Mouse (Mus musculus) CH12.LX (cell line): ENCODE measurements around the gene Cftr. TPM values are rescaled to one million over a fixed set of nuclear protein-coding genes. Genes with fewer than 3 reads are reported as not detected.

Source experiments
- DNase-seq: peaks from one replicate; pipeline ENCODE4 v3.0.0-alpha.2; 2013; ENCODE audit errors: extremely low read depth
- H3K27ac ChIP-seq: 2 replicates; pipeline ENCODE4 v1.5.1; 2012; ENCODE audit warnings: low read depth, mild to moderate bottlenecking, control low read depth, moderate library complexity; ENCODE audit not compliant: insufficient read depth
- H3K27me3 ChIP-seq: replicated peaks from 2 replicates; pipeline ENCODE3; 2012; ENCODE audit warnings: inconsistent platforms
- H3K36me3 ChIP-seq, 2 experiments: replicated peaks in 1 of 2; 2 replicates each; pipeline versions ENCODE3 to v1.6.1; 2012; ENCODE audit warnings: inconsistent platforms in 1 of 2, low read length in 1 of 2, mild to moderate bottlenecking in 1 of 2, mixed read lengths in 1 of 2, moderate library complexity in 1 of 2; ENCODE audit not compliant: control insufficient read depth in 1 of 2, insufficient read depth in 1 of 2
- H3K4me1 ChIP-seq, 2 experiments: 2 replicates each; pipeline ENCODE4 v1.6.1; 2012; ENCODE audit warnings: inconsistent platforms in 1 of 2, moderate library complexity in 1 of 2; ENCODE audit not compliant: insufficient read depth in 2 of 2, control insufficient read depth in 1 of 2
- H3K4me2 ChIP-seq: 2 replicates; pipeline ENCODE4 v1.6.1; 2012; ENCODE audit warnings: low read depth, mild to moderate bottlenecking, control low read depth; ENCODE audit not compliant: poor library complexity, insufficient read depth, severe bottlenecking
- H3K4me3 ChIP-seq, 3 experiments: fragments of 150-350 bp in 1 of 3; sonication (generic) in 1 of 3; replicated peaks in 1 of 3; 2 replicates each; pipeline versions ENCODE3 to v1.5.1; 2011 to 2012; ENCODE audit warnings: low read depth in 2 of 3, low read length in 2 of 3, mild to moderate bottlenecking in 2 of 3, moderate library complexity in 2 of 3, control low read depth in 1 of 3, improper control_type of control experiment in 1 of 3, inconsistent platforms in 1 of 3, mixed read lengths in 1 of 3; ENCODE audit not compliant: poor library complexity in 1 of 3
- H3K79me2 ChIP-seq: replicated peaks from 2 replicates; pipeline ENCODE4 v1.6.1; 2012; ENCODE audit warnings: mild to moderate bottlenecking, moderate library complexity; ENCODE audit not compliant: control insufficient read depth, poor library complexity, insufficient read depth, severe bottlenecking; ENCODE audit errors: extremely low read depth
- H3K9ac ChIP-seq: 2 replicates; pipeline ENCODE4 v1.6.1; 2012; ENCODE audit warnings: low read depth, mild to moderate bottlenecking, control low read depth, moderate library complexity; ENCODE audit not compliant: insufficient read depth
- H3K9me3 ChIP-seq: replicated peaks from 2 replicates; pipeline ENCODE3; 2012; ENCODE audit warnings: low read length, inconsistent platforms, mixed read lengths
- CTCF ChIP-seq, 2 experiments: IDR thresholded peaks in 1 of 2; conservative IDR thresholded peaks in 1 of 2; 2 replicates each; pipeline ENCODE4 v1.5.1; 2011 to 2012; ENCODE audit warnings: low read depth in 2 of 2, low read length in 2 of 2, improper control_type of control experiment in 1 of 2, inconsistent platforms in 1 of 2, mild to moderate bottlenecking in 1 of 2, moderate library complexity in 1 of 2
- ELF1 ChIP-seq: IDR thresholded peaks from 2 replicates; pipeline ENCODE4 v1.6.1; 2014; ENCODE audit warnings: low read depth, mild to moderate bottlenecking, inconsistent platforms, low read length, improper control_type of control experiment
- EP300 ChIP-seq: IDR thresholded peaks from 2 replicates; pipeline ENCODE4 v1.6.1; 2011; ENCODE audit warnings: low read length, improper control_type of control experiment
- HCFC1 ChIP-seq: IDR thresholded peaks from 2 replicates; pipeline ENCODE4 v1.6.1; 2012; ENCODE audit warnings: low read depth, mild to moderate bottlenecking, inconsistent platforms, low read length, improper control_type of control experiment
- IRF4 ChIP-seq: IDR thresholded peaks from 2 replicates; pipeline ENCODE4 v1.6.1; 2014; ENCODE audit warnings: low read depth, mild to moderate bottlenecking, inconsistent platforms, low read length, improper control_type of control experiment
- JUN ChIP-seq: IDR thresholded peaks from 2 replicates; pipeline ENCODE4 v1.6.1; 2011; ENCODE audit warnings: low read depth, mild to moderate bottlenecking, low read length, improper control_type of control experiment, moderate library complexity; ENCODE audit not compliant: insufficient read depth
- JUND ChIP-seq: conservative IDR thresholded peaks from 2 replicates; pipeline ENCODE4 v1.6.1; 2011; ENCODE audit warnings: low read depth, low read length, improper control_type of control experiment
- MAX ChIP-seq: IDR thresholded peaks from 2 replicates; pipeline ENCODE4 v1.6.1; 2011; ENCODE audit warnings: low read length, improper control_type of control experiment
- MEF2A ChIP-seq: IDR thresholded peaks from 2 replicates; pipeline ENCODE4 v1.6.1; 2014; ENCODE audit warnings: low read depth, mild to moderate bottlenecking, inconsistent platforms, low read length, improper control_type of control experiment, borderline replicate concordance
- NELFE ChIP-seq: IDR thresholded peaks from 2 replicates; pipeline ENCODE4 v1.6.1; 2011; ENCODE audit warnings: low read depth, low read length, improper control_type of control experiment
- NRF1 ChIP-seq: IDR thresholded peaks from 2 replicates; pipeline ENCODE4 v1.6.1; 2014; ENCODE audit warnings: low read depth, mild to moderate bottlenecking, inconsistent platforms, low read length, improper control_type of control experiment, moderate library complexity
- POLR2A ChIP-seq: IDR thresholded peaks from 2 replicates; pipeline ENCODE4 v1.6.1; 2011; ENCODE audit warnings: low read depth, mild to moderate bottlenecking, improper control_type of control experiment, low read length
- RAD21 ChIP-seq: IDR thresholded peaks from 2 replicates; pipeline ENCODE4 v1.6.1; 2011; ENCODE audit warnings: low read depth, mild to moderate bottlenecking, low read length, improper control_type of control experiment, moderate library complexity
- RCOR1 ChIP-seq: conservative IDR thresholded peaks from 2 replicates; pipeline ENCODE4 v1.6.1; 2012; ENCODE audit warnings: low read depth, mild to moderate bottlenecking, inconsistent platforms, low read length, improper control_type of control experiment
- UBTF ChIP-seq: IDR thresholded peaks from 2 replicates; pipeline ENCODE4 v1.6.1; 2012; ENCODE audit warnings: low read depth, mild to moderate bottlenecking, inconsistent platforms, low read length, improper control_type of control experiment, moderate library complexity
- USF1 ChIP-seq: IDR thresholded peaks from 2 replicates; pipeline ENCODE4 v1.6.1; 2014; ENCODE audit warnings: low read depth, mild to moderate bottlenecking, inconsistent platforms, low read length, improper control_type of control experiment
- ZMIZ1 ChIP-seq: IDR thresholded peaks from 2 replicates; pipeline ENCODE4 v1.6.1; 2012; ENCODE audit warnings: low read depth, mild to moderate bottlenecking, inconsistent platforms, low read length, improper control_type of control experiment
- ZNF384 ChIP-seq: IDR thresholded peaks from 2 replicates; pipeline ENCODE4 v1.6.1; 2012; ENCODE audit warnings: low read depth, low read length, improper control_type of control experiment, inconsistent platforms
- dilution Hi-C: fragments of 300-500 bp; cut with MboI; formaldehyde crosslinking; loops from 2 replicates; pipeline ENCODE4 v1.14.3; 2020; ENCODE audit warnings: low sequenced_read_pairs; ENCODE audit not compliant: extremely low pct_unique_long_range_greater_than_20kb, extremely low pct_ligation_motif_present
- in situ Hi-C: fragments of 300-500 bp; cut with MboI; formaldehyde crosslinking; loops from 3 replicates; pipeline ENCODE4 v1.14.3; 2019; ENCODE audit warnings: low sequenced_read_pairs, low pct_ligation_motif_present, low pct_unique_long_range_greater_than_20kb, mixed read lengths
- polyA plus RNA-seq: library from polyadenylated mRNA; unstranded; fragments of >175 nt; gene quantifications from 2 replicates; pipeline ENCODE4 v1.2.1, GENCODE M21; 2012; ENCODE audit warnings: low read depth; ENCODE audit not compliant: insufficient read length
- total RNA-seq, 2 experiments: library from RNA; depleted of rRNA; stranded (reverse); fragments of 300-350 nt in 1 of 2; fragments of >200 nt in 1 of 2; gene quantifications; 2 replicates each; pipeline ENCODE4 v1.2.3; 2012 to 2014

Cftr gene
- total and polyA plus RNA-seq, 3 experiments, result not detected

GRCm38 (mm10) chr6:18344272-18344671, 173.8 kb downstream of the Cftr start:
- DNase-seq, result no peak
- Histone ChIP-seq H3K9ac (no peak overlapping the region), H3K79me2 (no peaks in the 10 kb centered on the region), H3K27ac (no peak overlapping the region), H3K36me3 (no peaks in the 10 kb centered on the region), H3K27me3 (no peaks in the 10 kb centered on the region), H3K4me2 (no peak overlapping the region), H3K9me3 (no peaks in the 10 kb centered on the region), H3K4me1 (no peaks in the 10 kb centered on the region), H3K4me3 (no peak overlapping the region)
- TF ChIP-seq ZNF384, result no peak
- TF ChIP-seq UBTF, result no peak
- no peak for TF ChIP-seq ZMIZ1
- in situ Hi-C loops (no loop called here), dilution Hi-C loops (no loop called here)

DNA sequence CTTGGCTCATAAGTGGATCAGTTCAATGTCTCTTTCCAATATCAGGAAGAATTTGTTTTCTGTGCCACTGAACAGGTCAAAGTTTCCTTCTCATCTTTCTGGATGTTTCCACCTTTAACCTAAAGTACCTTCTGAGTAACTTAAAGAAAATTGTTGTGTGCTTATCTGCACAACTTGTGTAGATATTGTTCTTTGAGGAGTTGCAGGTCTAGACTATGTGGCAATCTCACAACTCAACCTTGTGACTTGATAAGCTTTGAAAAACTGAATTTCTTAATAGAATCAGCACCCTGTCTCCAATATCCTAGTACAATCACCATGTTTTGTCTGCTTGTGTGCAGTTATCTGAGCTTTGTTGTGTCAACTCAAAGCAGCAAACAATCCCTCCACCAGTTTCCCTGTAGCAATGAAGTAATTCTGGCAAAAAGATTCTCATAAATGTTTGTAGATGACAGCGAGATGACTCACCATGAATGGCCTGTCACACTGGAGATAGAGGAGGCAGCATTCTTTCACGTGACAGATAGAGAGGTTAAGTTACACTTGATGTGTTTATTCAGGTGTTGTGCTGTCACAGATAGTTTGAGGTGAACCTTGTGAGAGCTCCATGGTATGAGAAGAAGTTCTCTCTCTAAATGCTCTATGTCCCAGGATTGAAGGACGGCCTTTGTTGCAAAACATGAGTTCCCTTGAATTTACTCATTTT, 178.8 kb downstream of the Cftr start:
- in situ Hi-C loops, result no loop called here
- dilution Hi-C loops, result no loop called here
- Histone ChIP-seq H3K4me1 (no peaks in the 10 kb centered on the region), H3K9ac (no peak overlapping the region), H3K27me3 (no peaks in the 10 kb centered on the region), H3K27ac (no peak overlapping the region), H3K4me3 (no peak overlapping the region), H3K9me3 (no peaks in the 10 kb centered on the region), H3K36me3 (no peaks in the 10 kb centered on the region), H3K4me2 (no peak overlapping the region), H3K79me2 (no peaks in the 10 kb centered on the region)
- TF ChIP-seq USF1, result no peak
- no peak for TF ChIP-seq IRF4
- TF ChIP-seq JUN, result no peak
- no peak for TF ChIP-seq NELFE
- no peak for TF ChIP-seq NRF1
- TF ChIP-seq CTCF (conservative IDR thresholded peaks at IDR 0.05 in 1 of 2, IDR thresholded peaks at IDR 0.05 in 1 of 2; ENCODE audit: low read depth in 2 of 2, low read length in 2 of 2), result no peak
- TF ChIP-seq ELF1, result no peak
- no peak for TF ChIP-seq MEF2A
- TF ChIP-seq POLR2A, result no peak
- no peak for DNase-seq

GRCm38 (mm10) chr6:18360154-18360553, 189.7 kb downstream of the Cftr start:
- Histone ChIP-seq H3K9ac (no peak overlapping the region), H3K4me3 (no peak overlapping the region), H3K4me1 (no peaks in the 10 kb centered on the region), H3K79me2 (no peaks in the 10 kb centered on the region), H3K9me3 (no peaks in the 10 kb centered on the region), H3K27me3 (no peaks in the 10 kb centered on the region), H3K4me2 (no peak overlapping the region), H3K27ac (no peak overlapping the region), H3K36me3 (no peaks in the 10 kb centered on the region)
- no peak for TF ChIP-seq EP300
- no peak for TF ChIP-seq RCOR1
- TF ChIP-seq HCFC1, result no peak
- no peak for TF ChIP-seq RAD21
- no peak for TF ChIP-seq MAX
- TF ChIP-seq ZMIZ1, result no peak
- TF ChIP-seq ZNF384, result no peak
- TF ChIP-seq CTCF (conservative IDR thresholded peaks at IDR 0.05 in 1 of 2, IDR thresholded peaks at IDR 0.05 in 1 of 2; ENCODE audit: low read depth in 2 of 2, low read length in 2 of 2), result no peak
- no peak for TF ChIP-seq JUND
- DNase-seq, result no peak
- dilution Hi-C loops, result no loop called here
- in situ Hi-C loops, result loop anchor here (25.0 kb wide), 2 partner anchors 273 to 448 kb away; no protein-coding TSS in a partner anchor
